Mouse (Mus musculus): Measurements from ENCODE around the gene Tmem115. TPM values are rescaled to one million over a fixed set of nuclear protein-coding genes. Genes with fewer than 3 reads are reported as not detected.
A peak's percentile ranks its signal among the peaks of the same experiment; 100 is the strongest.

Gene Tmem115
- polyA plus RNA-seq (2015; fragmentation: Nextera tagmentation; extraction: Ambion mirVana), result 30.4 and 32.3 TPM in 2 replicates

DNA sequence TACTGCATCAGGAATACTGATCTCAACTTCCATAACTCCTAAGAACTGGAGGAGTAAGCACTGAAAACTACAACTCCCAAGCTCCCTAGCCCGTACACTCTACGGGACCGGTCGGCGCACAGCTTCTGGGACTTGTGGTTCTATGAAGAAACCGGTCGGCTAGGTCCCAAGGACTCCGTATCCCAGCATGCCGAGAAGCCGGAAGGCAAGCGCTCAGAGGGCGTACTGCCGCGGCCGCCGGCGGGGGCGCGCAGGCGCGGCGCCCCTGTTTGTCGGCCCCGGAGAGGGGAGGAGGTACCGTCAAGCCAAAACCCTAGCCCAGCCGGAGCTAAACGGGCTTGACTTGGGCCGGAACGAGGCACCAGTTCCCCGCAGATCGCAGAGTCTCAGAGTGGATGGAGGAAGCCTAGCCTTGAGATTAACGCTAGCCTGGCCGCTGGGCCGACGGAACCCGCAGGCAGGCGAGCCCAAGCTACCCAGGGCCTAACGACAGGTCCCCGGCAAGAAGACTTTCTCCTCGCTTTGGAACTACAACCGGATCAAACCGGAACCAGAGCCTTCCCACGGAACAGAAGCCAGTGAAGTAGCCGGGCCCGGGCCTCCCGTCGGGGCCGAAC is at the start of gene Tmem115:
Gene Tmem115 (plus strand): TSS at position 155 of the 617 bp plus-strand sequence.
- peak; percentile 94 for ATAC-seq (ENCODE audit: extremely low read depth, insufficient number of reproducible peaks, low FRiP score, low TSS enrichment)
- Histone ChIP-seq H3K27me3 (replicated peaks) (no peaks in the 10 kb centered on the region; the same call in 1 of the 2 replicates), H3K4me2 (peak within 1 kb of the TSS; percentile 97), H3K27ac (replicated peaks) (peak within 1 kb of the TSS; percentile 77), H3K36me3 (peaks cover 19% of the 10 kb centered on the region), H3K4me1 (peaks cover 32% of the 10 kb centered on the region), H3K4me3 (peak within 1 kb of the TSS; percentile 89), H3K9me3 (no peaks in the 10 kb centered on the region), H3K9ac (peak within 1 kb of the TSS; percentile 93)
- WGBS, result under 1% methylated on average over 47 of the region's 48 CpGs

DNA sequence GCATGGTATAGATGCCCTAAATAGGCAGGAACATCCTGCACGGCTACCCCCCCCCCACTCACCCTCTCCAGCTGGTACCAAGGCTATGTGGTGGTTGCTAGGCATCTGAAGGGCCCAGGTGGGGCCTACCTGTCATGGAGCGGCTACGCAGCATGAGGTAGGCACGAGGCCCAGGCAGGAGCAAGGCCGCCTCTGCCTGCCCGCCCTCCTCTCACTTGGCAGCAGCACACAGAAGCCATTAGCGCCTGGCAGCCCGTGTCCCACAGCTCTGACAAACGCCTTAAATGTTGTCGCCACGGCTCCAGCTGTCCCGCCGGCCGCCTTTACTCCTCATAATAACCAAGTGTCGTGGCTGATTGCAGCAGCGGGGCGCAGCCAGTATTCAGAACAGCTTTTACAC is 49.4 kb upstream of the Tmem115 start:
- no peaks in the 10 kb centered on the region for H3K36me3 ChIP-seq
- 72% methylated on average over 17 of the region's 17 CpGs for WGBS
- no peak for ATAC-seq (ENCODE audit: extremely low read depth, insufficient number of reproducible peaks, low FRiP score, low TSS enrichment)
- peaks cover 26% of the 10 kb centered on the region for H3K27me3 ChIP-seq (replicated peaks)
- H3K4me3 ChIP-seq, result no peak overlapping the region
- H3K4me1 ChIP-seq, result peaks cover 21% of the 10 kb centered on the region
- no peak overlapping the region for H3K4me2 ChIP-seq
- H3K27ac ChIP-seq (replicated peaks), result no peak overlapping the region
- no peaks in the 10 kb centered on the region for H3K9me3 ChIP-seq
- no peak overlapping the region for H3K9ac ChIP-seq

DNA sequence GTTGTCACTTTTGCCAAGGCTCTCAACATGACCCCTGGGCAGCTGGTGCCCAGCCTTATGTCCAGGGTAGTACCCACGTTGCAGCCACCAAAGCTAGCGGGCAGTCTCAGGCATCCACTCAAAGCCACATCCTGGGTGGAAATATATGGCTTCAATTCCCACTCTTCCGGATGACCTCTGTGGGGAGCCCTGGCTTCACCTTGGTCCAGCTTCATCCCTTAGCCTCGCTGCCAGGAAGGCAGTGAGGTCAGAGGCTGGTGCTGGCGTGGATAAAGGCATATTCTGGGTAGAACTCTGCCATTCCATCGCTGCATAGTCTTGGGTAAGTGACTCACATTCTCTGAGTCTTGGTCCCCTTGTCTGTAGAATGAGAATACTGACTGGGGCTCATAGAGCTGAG is 49.0 kb upstream of the Tmem115 start:
- 79% methylated on average over 6 of the region's 6 CpGs for WGBS
- Histone ChIP-seq H3K9me3 (no peaks in the 10 kb centered on the region), H3K9ac (no peak overlapping the region), H3K4me2 (no peak overlapping the region), H3K4me3 (no peak overlapping the region), H3K27me3 (replicated peaks) (peaks cover 22% of the 10 kb centered on the region), H3K4me1 (peaks cover 16% of the 10 kb centered on the region), H3K27ac (replicated peaks) (no peak overlapping the region), H3K36me3 (no peaks in the 10 kb centered on the region)
- ATAC-seq (ENCODE audit: extremely low read depth, insufficient number of reproducible peaks, low FRiP score, low TSS enrichment), result no peak

DNA sequence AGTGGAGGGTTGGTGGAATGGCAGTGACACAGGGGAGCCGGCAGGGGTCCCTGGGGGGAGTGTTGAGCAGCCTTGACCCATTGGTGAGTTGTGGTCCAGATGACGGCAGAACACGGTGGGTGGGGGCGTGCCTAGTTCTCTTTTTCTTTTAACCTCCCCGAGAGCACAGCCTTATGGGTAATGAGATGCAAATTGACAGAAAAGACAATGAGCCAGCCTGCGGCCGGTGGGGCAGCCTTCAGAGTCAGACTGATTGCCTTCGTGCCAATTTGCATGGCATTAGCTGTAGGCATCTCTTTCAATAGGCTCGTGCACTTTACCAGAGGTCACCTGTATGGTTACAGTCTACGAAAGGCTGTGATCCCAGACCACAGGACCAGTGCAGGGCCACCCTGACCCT is 47.7 kb upstream of the Tmem115 start:
- H3K4me1 ChIP-seq, result peaks cover 8% of the 10 kb centered on the region; the same call in 1 of the 2 replicates
- no peak overlapping the region for H3K4me3 ChIP-seq
- no peak overlapping the region for H3K9ac ChIP-seq
- no peaks in the 10 kb centered on the region for H3K9me3 ChIP-seq
- WGBS, result 77% methylated on average over 10 of the region's 10 CpGs
- no peaks in the 10 kb centered on the region for H3K36me3 ChIP-seq
- H3K4me2 ChIP-seq, result no peak overlapping the region
- no peak for ATAC-seq (ENCODE audit: extremely low read depth, insufficient number of reproducible peaks, low FRiP score, low TSS enrichment)
- H3K27me3 ChIP-seq (replicated peaks), result peaks cover 12% of the 10 kb centered on the region
- no peak overlapping the region for H3K27ac ChIP-seq (replicated peaks)

DNA sequence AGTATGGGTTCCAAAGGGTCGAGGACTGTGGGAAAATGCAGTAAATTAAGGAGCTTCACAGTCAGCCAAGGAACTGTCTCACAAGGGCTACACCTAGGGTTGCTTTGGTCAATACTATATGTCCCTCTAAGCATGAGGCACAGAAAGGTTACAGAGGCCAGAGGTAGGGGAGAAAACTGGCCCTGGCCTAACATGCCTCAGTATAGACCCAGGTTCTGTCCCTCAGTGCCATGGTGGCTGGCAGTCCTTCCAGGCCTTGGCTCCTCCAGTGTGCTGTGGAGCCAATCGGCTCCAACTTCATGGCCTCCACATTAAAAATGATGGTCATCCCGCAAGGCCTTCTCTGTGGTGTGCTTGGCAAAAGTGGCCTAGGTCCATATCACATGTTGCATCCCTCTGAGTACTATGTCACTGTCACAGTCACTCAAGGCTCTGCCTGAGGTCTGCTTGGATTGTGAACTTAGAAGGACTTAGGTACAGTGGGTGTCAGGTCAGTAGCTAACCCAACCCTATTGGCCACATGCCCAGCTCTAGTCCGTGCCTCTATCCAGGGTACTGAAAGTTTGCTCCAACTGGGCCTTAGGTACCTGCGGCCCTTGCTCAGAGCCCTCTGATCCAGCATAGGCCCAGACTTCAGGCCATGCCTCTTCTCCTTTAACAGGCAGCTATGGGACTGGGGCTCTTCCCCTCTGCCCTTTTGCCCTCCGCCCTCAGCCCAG is 47.1 kb upstream of the Tmem115 start:
- Histone ChIP-seq H3K4me3 (no peak overlapping the region), H3K27me3 (replicated peaks) (peaks cover 10% of the 10 kb centered on the region), H3K36me3 (no peaks in the 10 kb centered on the region), H3K4me2 (no peak overlapping the region), H3K9me3 (no peaks in the 10 kb centered on the region), H3K27ac (replicated peaks) (no peak overlapping the region), H3K9ac (no peak overlapping the region), H3K4me1 (peaks cover 2% of the 10 kb centered on the region; the same call in 1 of the 2 replicates)
- no peak for ATAC-seq (ENCODE audit: extremely low read depth, insufficient number of reproducible peaks, low FRiP score, low TSS enrichment)
- 63% methylated on average over 6 of the region's 6 CpGs for WGBS

DNA sequence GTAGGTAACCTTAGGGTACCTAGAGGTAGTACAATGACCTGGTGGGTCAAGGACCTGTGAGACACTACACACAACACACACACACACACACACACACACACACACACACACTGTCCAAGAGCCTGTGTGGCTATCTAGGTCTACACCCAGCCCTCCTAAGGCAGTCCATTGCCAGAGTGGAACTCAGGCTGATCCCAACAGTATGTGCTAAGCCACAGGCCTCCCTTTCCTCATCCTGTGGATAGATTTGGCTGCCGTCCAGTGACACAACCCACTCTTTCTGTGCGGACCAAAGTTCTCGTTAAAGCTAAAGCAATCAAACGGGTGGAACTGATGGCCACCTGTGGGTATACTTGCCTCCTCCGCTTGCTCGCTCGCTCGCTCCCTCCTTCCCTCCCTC is 43.6 kb upstream of the Tmem115 start:
- WGBS, result 55% methylated on average over 8 of the region's 8 CpGs
- H3K4me1 ChIP-seq, result peaks cover 19% of the 10 kb centered on the region
- H3K4me2 ChIP-seq, result peak overlapping the region; percentile 43; the same call in 1 of the 2 replicates
- H3K27me3 ChIP-seq (replicated peaks), result no peaks in the 10 kb centered on the region; the same call in 1 of the 2 replicates
- no peaks in the 10 kb centered on the region for H3K36me3 ChIP-seq
- no peak; the same call in 1 of the 2 replicates for ATAC-seq (ENCODE audit: extremely low read depth, insufficient number of reproducible peaks, low FRiP score, low TSS enrichment)
- no peak overlapping the region for H3K4me3 ChIP-seq
- no peaks in the 10 kb centered on the region for H3K9me3 ChIP-seq
- no peak overlapping the region for H3K9ac ChIP-seq
- no peak overlapping the region for H3K27ac ChIP-seq (replicated peaks)

DNA sequence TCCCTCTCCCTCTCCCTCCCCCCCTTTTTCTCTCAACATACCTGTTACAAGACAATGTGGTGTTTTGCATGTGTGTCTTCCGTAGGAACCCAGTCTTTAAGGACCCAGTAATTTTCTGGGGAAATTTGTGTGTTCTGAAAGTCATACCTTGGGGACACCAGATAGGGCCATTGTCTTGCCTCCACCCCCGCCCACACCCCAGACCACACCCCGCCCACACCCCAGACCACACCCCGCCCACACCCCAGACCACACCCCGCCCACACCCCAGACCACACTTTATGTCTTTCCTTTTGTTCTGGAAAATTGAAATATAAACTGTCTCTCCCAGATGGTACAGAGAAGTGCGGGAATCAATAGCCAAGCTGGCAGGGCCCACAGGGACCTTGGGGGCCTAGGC is 43.1 kb upstream of the Tmem115 start:
- peak overlapping the region; percentile 43; the same call in 1 of the 2 replicates for H3K4me2 ChIP-seq
- H3K36me3 ChIP-seq, result no peaks in the 10 kb centered on the region
- 60% methylated on average over 6 of the region's 6 CpGs for WGBS

DNA sequence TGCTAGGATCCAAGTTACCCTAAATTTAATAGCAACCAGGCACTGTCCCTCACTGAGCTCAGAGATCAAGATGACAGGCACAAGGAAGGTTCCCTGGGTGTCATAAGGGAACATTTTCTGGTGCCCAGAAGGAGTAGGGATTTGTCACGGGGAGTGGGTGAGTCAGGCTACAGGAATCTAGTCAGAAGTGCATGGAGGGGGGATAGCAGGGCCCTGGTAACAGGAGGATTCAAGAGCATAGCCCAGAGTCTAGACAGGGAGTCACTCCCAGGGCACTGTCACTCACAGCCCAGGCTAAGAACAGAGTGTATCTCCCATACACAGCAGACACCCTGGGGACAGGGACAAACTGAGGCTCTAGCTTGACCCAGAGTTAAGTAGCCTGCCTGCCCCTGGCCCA is 40.2 kb upstream of the Tmem115 start:
- no peak overlapping the region for H3K4me2 ChIP-seq
- WGBS, result 9% methylated on average over 1 of the region's 1 CpGs
- ATAC-seq (ENCODE audit: extremely low read depth, insufficient number of reproducible peaks, low FRiP score, low TSS enrichment), result no peak
- H3K36me3 ChIP-seq, result no peaks in the 10 kb centered on the region
- H3K4me3 ChIP-seq, result no peak overlapping the region
- no peaks in the 10 kb centered on the region; the same call in 1 of the 2 replicates for H3K27me3 ChIP-seq (replicated peaks)
- H3K27ac ChIP-seq (replicated peaks), result no peak overlapping the region
- H3K4me1 ChIP-seq, result peaks cover 19% of the 10 kb centered on the region
- H3K9ac ChIP-seq, result no peak overlapping the region
- no peaks in the 10 kb centered on the region for H3K9me3 ChIP-seq

More for the DNA sequence above, 43.1 kb upstream of the Tmem115 start:
- Histone ChIP-seq H3K27ac (replicated peaks) (no peak overlapping the region), H3K9me3 (no peaks in the 10 kb centered on the region), H3K9ac (no peak overlapping the region), H3K4me3 (no peak overlapping the region), H3K4me1 (peaks cover 19% of the 10 kb centered on the region), H3K27me3 (replicated peaks) (no peaks in the 10 kb centered on the region; the same call in 1 of the 2 replicates)
- ATAC-seq (ENCODE audit: extremely low read depth, insufficient number of reproducible peaks, low FRiP score, low TSS enrichment), result no peak

DNA sequence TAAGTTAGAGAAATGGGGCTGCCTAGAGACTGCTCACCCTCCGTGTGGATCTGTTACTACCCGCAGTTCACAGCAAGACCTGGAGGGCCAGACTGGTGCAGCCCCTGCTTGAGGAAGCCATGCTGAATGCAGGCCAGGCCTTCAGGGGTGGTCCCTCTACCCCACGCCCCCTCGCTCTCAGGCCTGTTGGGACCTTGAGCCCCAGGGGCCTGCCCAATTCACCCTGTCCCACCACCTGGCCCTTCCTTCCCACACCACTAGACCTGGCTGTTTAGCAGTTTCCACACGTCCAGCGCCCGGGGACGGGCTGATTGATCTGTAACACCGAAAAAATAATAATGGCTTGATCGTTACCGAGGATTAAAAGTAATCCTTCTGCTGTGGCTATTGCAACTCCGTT is 39.5 kb upstream of the Tmem115 start:
- H3K27ac ChIP-seq (replicated peaks), result no peak overlapping the region
- 87% methylated on average over 12 of the region's 12 CpGs for WGBS
- no peak overlapping the region for H3K4me3 ChIP-seq
- H3K4me1 ChIP-seq, result peaks cover 19% of the 10 kb centered on the region
- ATAC-seq (ENCODE audit: extremely low read depth, insufficient number of reproducible peaks, low FRiP score, low TSS enrichment), result no peak
- no peaks in the 10 kb centered on the region for H3K9me3 ChIP-seq
- H3K36me3 ChIP-seq, result no peaks in the 10 kb centered on the region
- no peaks in the 10 kb centered on the region; the same call in 1 of the 2 replicates for H3K27me3 ChIP-seq (replicated peaks)
- no peak overlapping the region for H3K9ac ChIP-seq
- no peak overlapping the region for H3K4me2 ChIP-seq

DNA sequence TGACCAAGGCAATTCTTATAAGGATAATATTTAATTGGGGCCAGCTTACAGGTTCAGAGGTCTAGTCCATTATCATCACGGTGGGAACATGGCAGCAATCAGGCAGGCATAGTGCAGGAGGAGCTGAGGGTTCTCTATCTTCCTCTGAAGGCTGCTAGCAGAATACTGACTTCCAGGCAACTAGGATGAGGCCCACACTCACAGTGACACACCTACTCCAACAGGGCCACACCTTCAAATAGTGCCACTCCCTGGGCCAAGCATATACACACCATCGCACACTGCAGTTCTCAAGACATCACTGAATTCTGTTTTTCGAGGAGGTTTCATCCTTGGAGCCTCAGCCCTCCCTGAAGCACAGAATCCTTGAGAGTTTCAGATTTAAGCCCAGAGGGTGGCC is 37.4 kb upstream of the Tmem115 start:
- ATAC-seq (ENCODE audit: extremely low read depth, insufficient number of reproducible peaks, low FRiP score, low TSS enrichment), result no peak
- Histone ChIP-seq H3K36me3 (no peaks in the 10 kb centered on the region), H3K27ac (replicated peaks) (no peak overlapping the region), H3K9ac (no peak overlapping the region), H3K9me3 (no peaks in the 10 kb centered on the region), H3K27me3 (replicated peaks) (no peaks in the 10 kb centered on the region; the same call in 1 of the 2 replicates), H3K4me2 (no peak overlapping the region), H3K4me1 (peaks cover 26% of the 10 kb centered on the region), H3K4me3 (no peak overlapping the region)
- WGBS, result 65% methylated on average over 3 of the region's 3 CpGs

DNA sequence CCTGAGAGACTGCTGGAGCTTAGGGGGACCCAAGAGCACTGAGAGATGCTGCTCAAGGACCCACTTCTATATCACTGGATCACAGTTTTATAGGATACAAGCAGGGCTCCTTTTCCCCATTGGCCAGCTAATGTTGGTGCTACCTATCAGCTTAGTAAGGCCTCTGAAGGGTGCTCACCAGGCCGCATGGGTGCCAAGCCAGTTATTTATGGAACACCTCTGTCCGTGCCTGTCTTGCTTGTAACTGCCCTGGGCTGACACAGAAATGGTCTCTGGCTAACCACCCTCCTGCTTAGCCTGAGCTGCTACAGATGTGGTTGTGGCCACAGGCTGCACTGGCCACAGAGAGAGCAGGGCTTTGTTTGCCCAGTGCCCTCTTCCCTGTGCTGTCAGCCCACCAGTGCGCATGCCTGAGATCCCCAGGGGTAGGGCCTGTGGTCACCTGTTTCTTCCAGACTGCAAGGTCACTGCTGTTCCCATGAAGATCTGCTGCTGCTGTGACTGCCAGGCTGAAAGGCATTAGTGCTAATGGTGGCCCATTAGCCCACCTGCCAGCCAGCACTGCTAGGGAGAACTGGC is 32.9 kb upstream of the Tmem115 start:
- ATAC-seq (ENCODE audit: extremely low read depth, insufficient number of reproducible peaks, low FRiP score, low TSS enrichment), result no peak
- H3K9me3 ChIP-seq, result no peaks in the 10 kb centered on the region
- H3K27me3 ChIP-seq (replicated peaks), result no peaks in the 10 kb centered on the region
- H3K4me3 ChIP-seq, result no peak overlapping the region
- no peak overlapping the region for H3K9ac ChIP-seq
- H3K27ac ChIP-seq (replicated peaks), result no peak overlapping the region; the same call in 1 of the 2 replicates
- no peak overlapping the region for H3K4me2 ChIP-seq
- H3K4me1 ChIP-seq, result peaks cover 22% of the 10 kb centered on the region
- 54% methylated on average over 3 of the region's 3 CpGs for WGBS
- H3K36me3 ChIP-seq, result no peaks in the 10 kb centered on the region

Data from heart, embryonic 13.5 days (tissue).